Mouse (Mus musculus) heart, postnatal 4 days (tissue): Measurements from ENCODE around the gene Pkd1. TPM values are rescaled to one million over a fixed set of nuclear protein-coding genes. Genes with fewer than 3 reads are reported as not detected.

Source experiments
- DNase-seq: peaks from one replicate; pipeline ENCODE4 v3.0.0; 2021
- total RNA-seq, 2 experiments: library from RNA; stranded (reverse); gene quantifications; 2 replicates each; pipeline ENCODE4 v1.2.3; 2021

Gene Pkd1
- total RNA-seq, 2 experiments from 2014 or later = 50.1 to 52.6 TPM

DNA sequence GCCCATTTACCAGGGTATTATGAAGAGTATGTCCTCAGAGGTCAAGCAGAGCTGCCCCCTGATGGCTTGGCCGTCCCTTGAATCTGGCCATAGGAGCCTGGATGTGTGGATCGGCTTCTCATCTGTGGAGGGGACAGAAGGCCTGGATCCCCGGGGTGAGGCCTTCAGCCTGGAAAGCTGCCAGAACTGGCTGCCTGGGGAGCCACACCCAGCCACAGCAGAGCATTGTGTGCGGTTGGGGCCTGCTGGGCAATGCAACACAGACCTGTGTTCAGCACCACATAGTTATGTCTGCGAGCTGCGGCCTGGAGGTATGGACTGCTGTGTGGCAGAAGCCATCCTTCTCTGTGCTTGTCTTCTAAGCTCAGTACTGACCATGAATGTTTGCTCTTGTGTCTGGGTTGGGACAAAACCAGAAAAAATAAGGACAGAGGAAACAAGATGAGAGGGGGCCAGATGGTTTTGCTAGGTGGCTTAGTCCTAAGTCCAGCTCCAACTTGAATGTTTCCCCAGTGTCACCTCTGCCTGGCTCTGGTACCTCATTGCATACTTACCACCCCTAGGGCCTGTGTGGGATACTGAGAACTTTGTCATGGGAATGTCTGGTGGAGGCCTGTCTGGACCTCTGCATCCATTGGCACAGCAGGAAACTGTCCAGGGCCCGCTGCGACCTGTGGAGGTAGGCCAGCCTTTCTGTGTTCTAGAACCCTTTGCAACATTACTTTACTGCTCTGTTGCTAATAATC is 17.6 kb downstream of the Pkd1 start:
- DNase-seq = peak; percentile 64

DNA sequence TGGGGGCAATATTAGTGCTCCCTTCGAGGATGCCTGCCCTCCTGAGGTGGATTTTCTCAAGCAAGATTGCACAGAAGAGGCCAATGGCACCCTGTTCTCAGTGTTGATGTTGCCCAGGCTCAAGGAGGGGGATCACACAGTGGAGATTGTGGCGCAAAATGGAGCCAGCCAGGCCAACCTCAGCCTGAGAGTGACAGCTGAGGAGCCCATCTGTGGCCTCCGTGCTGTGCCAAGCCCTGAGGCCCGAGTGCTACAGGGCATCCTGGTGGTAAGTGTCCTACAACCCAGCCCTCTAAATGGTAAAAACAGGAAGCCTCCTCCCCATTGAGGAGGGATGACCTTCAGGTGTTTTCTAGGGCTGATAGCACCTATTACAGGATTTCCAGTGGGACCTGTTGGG is 20.2 kb downstream of the Pkd1 start:
- no peak for DNase-seq

DNA sequence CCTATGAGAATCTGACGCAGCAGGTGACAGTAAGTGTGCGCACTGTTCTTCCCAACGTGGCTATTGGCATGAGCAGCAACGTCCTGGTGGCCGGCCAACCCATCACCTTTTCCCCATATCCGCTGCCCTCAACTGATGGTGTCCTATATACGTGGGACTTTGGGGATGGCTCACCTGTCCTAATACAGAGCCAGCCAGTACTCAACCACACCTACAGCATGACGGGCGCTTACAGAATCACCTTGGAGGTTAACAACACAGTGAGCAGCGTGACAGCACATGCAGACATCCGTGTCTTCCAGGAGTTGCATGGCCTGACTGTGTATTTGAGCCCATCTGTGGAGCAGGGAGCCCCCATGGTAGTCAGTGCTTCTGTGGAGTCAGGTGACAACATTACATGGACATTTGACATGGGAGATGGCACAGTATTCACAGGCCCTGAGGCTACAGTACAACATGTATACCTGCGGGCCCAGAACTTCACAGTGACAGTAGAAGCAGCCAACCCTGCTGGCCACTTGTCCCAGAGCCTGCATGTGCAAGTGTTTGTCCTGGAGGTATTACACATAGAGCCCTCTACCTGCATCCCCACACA is 23.1 kb downstream of the Pkd1 start:
- no peak for DNase-seq

DNA sequence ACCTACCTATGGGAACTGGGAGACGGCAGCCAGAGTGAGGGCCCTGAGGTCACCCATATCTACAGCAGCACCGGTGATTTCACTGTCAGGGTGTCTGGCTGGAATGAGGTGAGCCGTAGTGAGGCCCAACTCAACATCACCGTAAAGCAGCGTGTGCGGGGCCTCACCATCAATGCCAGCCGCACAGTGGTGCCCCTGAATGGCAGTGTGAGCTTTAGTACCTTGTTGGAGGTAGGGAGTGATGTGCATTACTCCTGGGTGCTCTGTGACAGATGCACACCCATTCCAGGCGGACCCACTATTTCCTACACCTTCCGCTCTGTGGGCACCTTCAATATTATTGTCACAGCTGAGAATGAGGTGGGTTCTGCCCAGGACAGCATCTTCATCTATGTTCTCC is 24.2 kb downstream of the Pkd1 start:
- DNase-seq = no peak

DNA sequence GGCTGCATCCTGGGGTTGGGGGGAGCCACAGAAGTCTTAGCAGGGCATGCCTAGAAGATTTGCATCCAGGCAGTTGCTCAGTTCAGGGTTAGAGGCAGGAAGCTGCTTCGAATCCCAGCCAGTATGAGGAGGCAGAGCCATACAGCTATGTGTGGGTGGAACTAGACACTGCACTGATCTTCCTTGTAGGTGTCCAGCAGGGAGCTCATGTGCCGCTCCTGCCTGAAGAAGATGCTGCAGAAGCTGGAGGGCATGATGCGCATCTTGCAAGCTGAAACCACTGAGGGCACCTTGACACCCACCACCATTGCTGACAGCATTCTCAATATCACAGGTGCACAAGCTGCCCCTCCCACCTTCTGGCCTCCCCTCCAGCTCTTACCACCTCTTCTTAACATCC is 29.9 kb downstream of the Pkd1 start:
- no peak for DNase-seq

DNA sequence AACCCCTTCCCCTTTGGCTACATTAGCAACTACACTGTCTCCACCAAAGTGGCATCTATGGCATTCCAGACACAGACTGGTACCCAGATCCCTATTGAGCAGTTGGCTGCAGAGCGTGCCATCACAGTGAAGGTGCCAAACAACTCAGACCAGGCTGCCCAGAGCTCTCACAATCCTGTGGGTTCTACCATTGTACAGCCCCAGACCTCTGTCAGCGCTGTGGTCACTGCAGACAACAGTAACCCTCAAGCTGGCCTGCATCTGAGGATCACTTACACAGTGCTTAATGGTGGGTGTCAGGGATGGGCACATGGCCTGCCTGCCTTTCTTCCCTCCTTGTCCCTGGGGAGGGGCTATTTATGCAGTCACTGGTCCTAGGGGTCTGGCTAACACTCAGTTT is 30.7 kb downstream of the Pkd1 start:
- DNase-seq = no peak

DNA sequence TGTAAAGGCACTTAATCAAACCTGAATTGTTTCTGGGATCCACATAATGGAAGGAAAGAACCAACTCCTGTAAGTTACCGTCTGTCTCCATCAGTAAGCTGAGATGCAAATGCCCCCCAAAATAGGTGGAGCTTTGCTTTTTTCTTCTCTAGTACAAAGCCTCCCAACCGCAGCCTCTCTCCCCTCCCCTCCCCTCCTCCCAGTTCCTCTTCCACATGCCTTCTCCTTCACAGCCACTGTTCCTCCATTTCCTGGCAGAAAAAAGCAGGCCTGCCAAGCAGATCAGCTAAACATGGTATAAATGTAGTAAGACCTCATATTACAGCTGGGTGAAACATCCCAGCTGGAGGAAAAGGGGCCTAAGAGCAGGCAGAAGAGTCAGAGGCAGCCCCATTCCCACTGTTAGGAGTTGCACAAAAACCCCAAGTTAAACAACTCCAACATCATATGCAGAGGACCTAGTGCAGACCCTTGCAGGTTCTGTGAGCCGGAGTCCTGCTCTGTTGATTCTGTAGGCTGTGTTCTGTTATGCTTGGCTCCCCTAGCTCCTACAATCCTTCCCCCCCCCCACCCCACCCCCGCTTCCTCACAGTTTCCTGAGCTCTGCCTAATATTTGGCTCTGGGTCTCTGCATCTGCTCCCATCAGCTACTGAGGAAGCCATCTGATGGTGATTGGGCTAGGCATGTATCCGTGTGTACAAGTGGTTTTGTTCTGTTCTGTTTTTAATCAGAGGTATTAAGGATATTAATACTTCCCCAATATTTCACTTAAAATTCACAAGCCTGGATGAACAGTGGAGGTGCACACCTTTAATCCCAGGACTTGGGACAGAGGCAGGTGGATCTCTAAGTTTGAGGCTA is 34.2 kb downstream of the Pkd1 start:
- DNase-seq = no peak

DNA sequence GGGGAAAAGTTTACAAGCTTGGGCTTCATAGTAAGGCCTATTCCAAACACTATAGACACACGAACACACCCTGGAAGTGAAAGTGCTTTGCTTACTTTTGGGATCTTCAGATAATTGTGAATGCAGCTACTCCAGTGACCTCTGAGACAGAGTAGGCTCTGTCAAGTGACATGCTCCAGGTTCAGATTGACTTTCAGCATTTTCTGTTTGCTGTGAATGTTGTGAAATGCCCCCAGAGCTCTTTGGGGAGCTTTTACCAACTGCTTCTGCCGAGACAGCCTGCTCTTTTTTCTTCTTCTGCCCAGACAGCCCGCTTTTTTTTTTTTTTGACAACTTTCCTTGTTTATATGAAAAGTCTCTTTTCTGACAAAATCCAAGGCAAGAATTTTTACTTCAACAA is 34.9 kb downstream of the Pkd1 start:
- DNase-seq = no peak

DNA sequence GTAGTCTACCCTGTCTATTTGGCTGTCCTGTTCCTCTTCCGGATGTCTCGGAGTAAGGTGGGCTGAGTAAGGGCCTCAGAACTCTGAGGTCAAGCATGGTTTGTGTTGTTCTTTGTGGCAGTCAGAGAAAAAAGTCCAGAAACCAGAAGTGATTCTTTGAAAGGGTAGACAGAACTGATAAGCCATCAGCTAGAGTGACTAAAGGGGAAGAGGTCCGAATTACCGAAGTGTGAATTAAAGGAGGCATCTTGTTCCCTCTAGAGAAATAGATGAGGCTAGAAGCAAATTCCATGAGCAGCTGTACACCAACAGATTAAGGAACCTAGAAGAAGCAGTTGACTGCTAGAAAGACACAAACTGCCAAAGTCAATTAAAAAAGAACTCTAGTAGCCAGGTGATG is 36.9 kb downstream of the Pkd1 start:
- DNase-seq = no peak

DNA sequence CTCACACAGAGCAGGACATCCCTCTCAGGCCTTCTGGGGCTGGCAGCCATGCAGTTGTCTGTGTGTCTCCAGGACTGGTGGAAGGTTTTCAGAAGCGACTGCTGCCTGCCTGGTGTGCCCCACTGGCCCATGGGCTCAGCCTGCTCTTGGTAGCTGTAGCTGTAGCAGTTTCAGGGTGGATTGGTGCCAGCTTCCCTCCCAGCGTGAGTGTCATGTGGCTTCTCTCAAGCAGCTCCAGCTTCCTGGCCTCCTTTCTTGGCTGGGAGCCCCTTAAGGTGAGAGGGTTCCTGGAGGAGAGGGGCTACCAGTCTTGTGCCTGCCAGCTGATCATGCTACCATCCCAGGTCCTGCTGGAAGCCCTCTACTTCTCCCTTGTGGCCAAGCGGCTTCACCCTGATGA is 41.3 kb downstream of the Pkd1 start:
- DNase-seq = peak; percentile 57

DNA sequence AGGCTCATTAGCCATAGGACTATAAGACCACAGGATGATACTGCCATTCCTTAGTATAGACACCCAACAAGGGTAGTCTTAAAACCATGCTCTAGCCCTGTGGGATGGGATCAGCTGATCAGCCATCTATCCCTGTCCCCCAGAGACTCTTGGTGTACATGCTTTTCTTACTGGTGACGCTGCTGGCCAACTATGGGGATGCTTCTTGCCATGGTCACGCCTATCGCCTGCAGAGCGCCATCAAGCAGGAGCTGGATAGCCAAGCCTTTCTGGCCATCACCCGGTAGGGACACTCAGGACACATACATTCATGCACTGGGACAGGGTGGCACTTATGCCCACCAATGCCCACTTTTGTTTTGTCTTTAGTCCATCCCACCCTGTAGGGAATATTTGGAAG is 42.1 kb downstream of the Pkd1 start:
- no peak for DNase-seq

DNA sequence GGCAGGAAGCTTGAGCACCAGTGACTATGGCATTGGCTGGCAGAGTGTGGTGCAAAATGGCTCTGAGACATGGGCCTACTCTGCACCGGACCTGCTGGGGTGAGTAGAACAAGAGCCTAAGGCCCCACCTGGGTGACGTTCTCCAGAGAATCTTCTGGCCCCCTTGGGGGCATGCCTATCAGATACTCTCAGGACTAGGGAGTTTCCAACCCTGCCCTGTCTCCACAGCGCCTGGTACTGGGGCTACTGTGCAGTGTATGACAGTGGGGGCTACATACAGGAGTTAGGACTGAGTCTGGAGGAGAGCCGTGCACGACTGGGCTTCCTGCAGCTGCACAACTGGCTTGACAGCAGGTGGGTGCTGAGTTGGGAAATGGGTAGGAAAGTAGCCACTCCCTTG is 43.6 kb downstream of the Pkd1 start:
- no peak for DNase-seq

DNA sequence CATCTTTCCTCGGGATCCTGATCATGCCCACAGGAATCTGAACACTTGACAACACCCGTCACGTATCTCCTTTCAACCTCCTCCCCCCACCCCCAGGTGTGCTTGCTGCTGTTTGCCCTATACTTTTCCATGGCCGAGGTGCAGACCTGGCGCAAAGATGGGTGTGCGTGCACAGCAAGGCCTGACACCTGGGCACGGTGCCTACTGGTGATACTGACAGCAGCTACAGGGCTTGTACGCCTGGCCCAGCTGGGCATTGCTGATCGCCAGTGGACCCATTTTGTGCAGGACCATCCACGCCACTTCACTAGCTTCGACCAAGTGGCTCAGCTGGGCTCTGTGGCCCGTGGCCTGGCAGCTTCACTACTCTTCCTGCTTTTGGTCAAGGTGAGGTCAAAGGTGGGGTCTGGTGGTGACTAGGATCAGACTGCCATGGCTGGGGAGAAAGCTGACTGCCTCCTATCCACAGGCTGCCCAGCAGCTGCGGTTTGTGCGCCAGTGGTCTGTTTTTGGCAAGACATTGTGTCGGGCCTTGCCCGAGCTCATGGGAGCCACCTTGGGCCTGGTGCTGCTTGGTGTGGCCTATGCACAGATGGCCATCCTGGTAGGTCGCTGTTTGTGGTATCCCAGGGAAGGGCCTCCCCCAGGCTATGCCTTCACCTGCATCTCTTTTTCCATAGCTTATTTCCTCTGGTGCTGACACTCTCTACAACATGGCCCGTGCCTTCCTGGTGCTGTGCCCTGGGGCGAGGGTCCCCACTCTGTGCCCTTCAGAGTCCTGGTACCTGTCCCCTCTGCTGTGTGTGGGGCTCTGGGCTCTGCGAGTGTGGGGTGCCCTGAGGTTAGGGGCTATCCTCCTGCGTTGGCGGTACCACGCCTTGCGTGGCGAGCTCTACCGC is 44.6 kb downstream of the Pkd1 start:
- DNase-seq = no peak

DNA sequence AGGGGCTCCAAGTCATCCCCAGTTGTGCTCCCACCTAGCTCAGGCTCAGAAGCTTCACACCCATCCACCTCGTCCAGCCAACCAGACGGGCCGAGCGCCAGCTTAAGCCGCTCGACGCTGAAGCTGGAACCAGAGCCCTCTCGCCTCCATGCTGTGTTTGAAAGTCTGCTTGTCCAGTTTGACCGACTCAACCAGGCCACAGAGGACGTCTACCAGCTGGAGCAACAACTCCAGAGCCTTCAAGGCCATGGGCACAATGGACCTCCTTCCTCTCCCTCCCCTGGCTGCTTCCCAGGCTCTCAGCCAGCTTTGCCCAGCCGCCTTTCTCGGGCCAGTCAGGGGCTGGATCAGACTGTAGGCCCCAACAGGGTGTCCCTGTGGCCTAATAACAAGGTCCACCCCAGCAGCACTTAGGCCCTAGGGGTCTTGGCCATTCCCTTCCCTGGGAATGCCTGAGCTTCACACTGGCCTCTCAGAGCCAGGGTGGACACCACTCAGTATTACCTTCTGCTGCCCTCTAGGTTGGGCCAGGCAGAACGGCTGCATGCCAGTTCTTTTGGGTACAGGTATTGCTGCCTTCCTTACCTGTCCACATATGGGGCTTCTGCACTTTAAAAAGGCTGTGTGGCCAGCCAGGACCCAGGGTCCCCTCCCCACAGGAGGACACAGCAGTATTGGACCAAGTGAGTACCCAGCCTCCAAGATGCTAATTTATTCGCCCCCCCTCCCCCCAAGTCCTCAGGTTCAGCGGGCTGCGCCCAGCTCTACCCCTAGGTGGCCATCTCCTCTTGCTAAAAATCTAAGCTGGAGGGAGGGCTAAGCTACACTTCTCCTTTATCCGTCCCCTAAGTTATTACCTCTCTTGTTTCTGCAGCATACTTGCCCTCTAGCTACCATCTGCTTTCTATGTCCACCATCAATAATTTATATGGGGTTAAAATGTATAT is 45.8 kb downstream of the Pkd1 start:
- DNase-seq = no peak

DNA sequence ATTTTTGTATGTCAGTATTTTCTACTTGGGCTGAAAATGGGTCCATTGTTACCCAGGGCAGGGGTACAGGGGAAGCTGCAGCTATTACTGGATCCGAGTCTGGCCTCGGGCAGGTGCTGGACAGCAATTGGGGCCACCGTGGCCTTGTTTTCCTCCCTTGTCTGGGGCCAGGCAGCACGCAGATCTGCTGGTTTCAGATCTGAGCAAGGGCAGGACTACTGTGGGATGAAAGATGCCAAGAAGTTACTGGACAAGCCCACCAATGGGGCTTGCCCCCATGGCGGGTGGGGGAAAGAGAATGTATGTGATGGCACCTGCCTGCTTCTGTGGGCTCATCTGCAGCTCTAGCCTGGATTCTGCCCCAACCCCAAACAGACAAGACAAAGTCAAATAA is 46.4 kb downstream of the Pkd1 start:
- DNase-seq = no peak

DNA sequence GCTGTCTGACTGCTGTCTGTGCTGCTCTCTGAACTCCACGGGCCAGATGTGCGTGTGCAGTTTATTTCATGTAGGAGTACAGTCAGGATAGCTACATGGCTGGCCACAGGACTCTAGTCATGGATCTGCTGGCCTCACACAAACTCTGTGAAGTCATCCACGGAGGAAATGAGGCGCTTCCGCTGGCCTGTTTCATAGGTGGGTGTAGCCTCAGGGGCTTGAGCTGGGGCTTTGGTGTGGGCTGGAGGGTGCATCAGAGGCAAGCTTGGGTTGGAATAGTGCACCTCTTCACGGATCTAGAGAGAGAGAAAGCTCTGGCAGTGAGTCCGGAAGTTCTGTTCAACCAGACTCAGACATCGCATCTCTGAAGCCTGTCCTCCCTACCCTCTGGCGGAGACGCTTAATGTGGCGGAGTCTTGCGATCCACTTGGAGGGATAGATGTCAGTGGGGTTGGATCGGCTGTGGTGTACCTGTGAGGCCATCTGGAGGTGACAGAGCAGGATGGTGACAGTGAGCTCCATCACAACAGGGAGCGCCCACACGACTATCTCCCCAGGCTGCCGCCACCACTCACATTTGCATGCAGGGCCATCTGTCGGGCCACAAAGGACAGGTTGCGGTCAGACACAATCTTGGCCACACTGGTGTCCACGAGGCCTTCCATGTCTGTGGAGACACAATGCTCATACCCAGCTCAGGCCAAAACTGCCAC is 47.0 kb downstream of the Pkd1 start:
- DNase-seq = no peak

DNA sequence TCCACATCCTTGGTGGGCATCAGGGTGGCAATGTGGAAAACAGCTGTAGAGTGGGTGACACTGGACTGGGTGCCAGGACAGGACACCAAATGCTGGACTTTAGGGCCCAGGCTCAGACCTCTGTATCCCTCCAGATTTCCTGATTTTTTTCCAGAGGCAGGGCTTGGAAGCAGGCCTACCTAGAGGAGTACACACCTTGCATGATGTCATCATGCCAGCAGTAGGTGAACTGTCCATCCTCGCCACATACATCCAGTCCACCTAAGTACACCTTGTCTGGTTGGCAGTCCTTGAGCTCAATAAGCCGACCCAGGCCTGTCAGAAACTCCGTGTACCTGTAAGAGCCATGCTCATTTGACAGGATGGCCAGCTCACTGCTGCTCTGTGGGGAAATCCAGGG is 48.4 kb downstream of the Pkd1 start:
- no peak for DNase-seq

DNA sequence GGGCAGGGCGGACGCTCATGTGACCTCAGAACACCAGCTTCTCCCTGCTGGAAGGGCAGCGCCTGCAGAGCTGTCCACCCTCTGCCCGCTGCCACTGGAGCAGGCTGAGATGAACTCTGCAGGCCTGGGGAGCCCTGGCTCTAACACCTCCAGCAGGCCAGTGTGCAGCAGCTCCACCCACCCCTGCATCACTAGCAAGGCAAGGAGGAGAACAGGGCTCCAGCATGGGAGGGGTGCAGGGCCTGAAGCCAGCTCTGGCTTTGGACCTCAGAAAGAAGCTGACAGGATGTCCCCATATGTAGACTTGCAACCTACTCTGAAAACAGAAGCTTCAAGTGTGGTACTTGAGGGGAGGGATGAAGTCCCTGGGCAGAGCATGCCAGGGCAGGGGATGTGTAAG is 50.9 kb downstream of the Pkd1 start:
- DNase-seq = no peak

DNA sequence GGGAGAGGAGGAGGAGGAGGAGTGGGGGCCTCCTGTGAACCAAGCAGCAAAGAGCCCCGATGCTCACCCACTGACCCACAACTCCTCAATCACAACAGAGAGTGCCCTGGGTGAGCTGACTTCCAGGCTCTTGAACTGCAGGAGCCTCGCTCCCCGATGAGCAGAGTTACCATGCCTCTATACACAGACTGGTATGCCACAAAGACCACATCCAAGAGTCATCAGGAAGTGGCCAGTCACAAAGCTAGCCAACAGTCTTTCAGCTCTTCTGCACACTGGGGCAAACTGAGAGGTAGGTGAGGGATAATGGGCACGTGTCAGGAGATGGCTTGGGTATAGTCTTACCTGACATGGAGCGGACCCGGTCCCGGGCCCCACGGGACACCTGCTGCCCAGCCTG is 54.3 kb downstream of the Pkd1 start:
- no peak for DNase-seq

DNA sequence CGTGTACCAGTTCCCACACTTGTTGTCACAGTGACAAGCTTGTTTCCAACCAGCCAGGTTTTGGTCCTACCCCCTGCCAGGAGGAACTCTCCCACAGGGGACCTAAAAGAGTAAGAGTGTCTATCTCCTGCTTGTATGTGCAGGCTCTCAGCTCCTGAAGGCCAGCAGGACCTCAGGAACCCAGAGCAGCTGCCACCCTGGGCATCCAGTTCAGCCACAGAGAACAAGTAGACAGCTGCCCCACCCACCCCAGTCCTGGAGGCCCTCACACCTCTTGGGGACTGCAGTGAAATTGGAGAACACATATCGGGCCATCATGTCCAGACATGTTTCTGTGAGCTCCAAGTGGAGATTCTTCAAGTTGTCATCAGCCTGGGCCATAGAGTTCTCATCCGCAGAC is 54.9 kb downstream of the Pkd1 start:
- no peak for DNase-seq

DNA sequence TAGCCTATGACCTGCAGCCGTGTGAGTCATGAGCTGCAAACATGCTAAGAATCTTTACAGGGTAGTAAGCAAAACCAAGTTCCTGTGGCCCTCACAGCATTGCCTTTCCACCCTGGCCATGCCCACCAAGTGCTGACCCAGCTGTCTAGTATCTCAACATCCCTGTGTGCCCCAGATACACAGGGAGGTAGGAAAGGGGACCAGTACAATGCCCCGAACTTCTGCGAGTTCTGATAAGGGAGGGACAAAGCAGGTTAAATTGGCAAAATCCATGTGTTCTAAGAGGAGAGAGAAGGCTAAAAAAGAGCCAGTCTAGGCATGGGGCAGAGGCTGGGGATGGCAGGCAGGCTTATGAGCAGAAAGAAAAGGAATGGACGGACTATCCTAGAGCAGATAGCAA is 58.7 kb downstream of the Pkd1 start:
- DNase-seq = no peak
